Mouse (Mus musculus) left cerebral cortex, adult 11 months (tissue): ENCODE measurements at regions not wholly inside any gene's neighbourhood (a gene's known extent, or its start where the extent isn't known, plus 50 kb on each side); places are given as distances from the start of the nearest gene placed in this dataset.
A peak's percentile ranks its signal among the peaks of the same experiment; 100 is the strongest.

ENCODE experiments used
- DNase-seq: peaks from one replicate; pipeline ENCODE4 v3.0.0; 2022; ENCODE audit warnings: low spot score

GRCm38 (mm10) chr17:84129204-84129603 lies 58.5 kb downstream of the Zfp36l2 start:
- DNase-seq, result no peak

- DNase-seq, result no peak
Measured at GRCm38 (mm10) chr17:84128262-84128661, 59.5 kb downstream of the Zfp36l2 start.

GRCm38 (mm10) chr17:84126168-84126567 lies 61.6 kb downstream of the Zfp36l2 start:
- no peak for DNase-seq

GRCm38 (mm10) chr17:84123161-84123560 lies 64.6 kb downstream of the Zfp36l2 start:
- no peak for DNase-seq

GRCm38 (mm10) chr17:84122486-84123131 lies 65.1 kb downstream of the Zfp36l2 start:
- DNase-seq, result no peak

GRCm38 (mm10) chr17:84121291-84121690 lies 66.5 kb downstream of the Zfp36l2 start:
- no peak for DNase-seq

- DNase-seq, result no peak
Measured at GRCm38 (mm10) chr17:84119221-84120017, 68.3 kb downstream of the Zfp36l2 start.

GRCm38 (mm10) chr17:84118781-84119180 lies 69.0 kb downstream of the Zfp36l2 start:
- no peak for DNase-seq

GRCm38 (mm10) chr17:84118271-84118670 lies 69.5 kb downstream of the Zfp36l2 start:
- DNase-seq, result no peak

GRCm38 (mm10) chr17:84117756-84118155 lies 70.0 kb downstream of the Zfp36l2 start:
- DNase-seq, result no peak

GRCm38 (mm10) chr17:84116340-84117279 lies 71.1 kb downstream of the Zfp36l2 start:
- DNase-seq, result no peak

GRCm38 (mm10) chr17:84115957-84116339 lies 71.8 kb downstream of the Zfp36l2 start:
- no peak for DNase-seq

- no peak for DNase-seq
Measured at GRCm38 (mm10) chr17:84115133-84115532, 72.6 kb downstream of the Zfp36l2 start.

GRCm38 (mm10) chr17:84114279-84114994 lies 73.3 kb downstream of the Zfp36l2 start:
- no peak for DNase-seq

- DNase-seq, result peak; percentile 42
Measured at GRCm38 (mm10) chr17:84113608-84114278, 74.0 kb downstream of the Zfp36l2 start.

- no peak for DNase-seq
Measured at GRCm38 (mm10) chr17:84112411-84113031, 75.2 kb downstream of the Zfp36l2 start.

GRCm38 (mm10) chr17:84111787-84112370 lies 75.9 kb downstream of the Zfp36l2 start:
- no peak for DNase-seq

GRCm38 (mm10) chr17:84110945-84111344 lies 76.8 kb downstream of the Zfp36l2 start:
- no peak for DNase-seq

- DNase-seq, result no peak
Measured at GRCm38 (mm10) chr17:84110000-84110695, 77.6 kb downstream of the Zfp36l2 start.
